Mouse (Mus musculus): ENCODE results near the gene Egf. TPM values are rescaled to one million over a fixed set of nuclear protein-coding genes. Genes with fewer than 3 reads are reported as not detected.
A peak's percentile ranks its signal among the peaks of the same experiment; 100 is the strongest.

Gene Egf
- 1 to 10 TPM; 1.3 to 3.1 TPM for total RNA-seq (2021)
- 5.4 and 12.9 TPM in 2 replicates for polyA plus RNA-seq (2012; rRNA removed)
- long read RNA-seq, full-length matches to known transcripts, result 2 of 2 reads
- long read RNA-seq, partial matches to known transcripts, result 0 of 2 reads
- long read RNA-seq, other reads (novel, unspliced or antisense), result 0 of 2 reads

DNA sequence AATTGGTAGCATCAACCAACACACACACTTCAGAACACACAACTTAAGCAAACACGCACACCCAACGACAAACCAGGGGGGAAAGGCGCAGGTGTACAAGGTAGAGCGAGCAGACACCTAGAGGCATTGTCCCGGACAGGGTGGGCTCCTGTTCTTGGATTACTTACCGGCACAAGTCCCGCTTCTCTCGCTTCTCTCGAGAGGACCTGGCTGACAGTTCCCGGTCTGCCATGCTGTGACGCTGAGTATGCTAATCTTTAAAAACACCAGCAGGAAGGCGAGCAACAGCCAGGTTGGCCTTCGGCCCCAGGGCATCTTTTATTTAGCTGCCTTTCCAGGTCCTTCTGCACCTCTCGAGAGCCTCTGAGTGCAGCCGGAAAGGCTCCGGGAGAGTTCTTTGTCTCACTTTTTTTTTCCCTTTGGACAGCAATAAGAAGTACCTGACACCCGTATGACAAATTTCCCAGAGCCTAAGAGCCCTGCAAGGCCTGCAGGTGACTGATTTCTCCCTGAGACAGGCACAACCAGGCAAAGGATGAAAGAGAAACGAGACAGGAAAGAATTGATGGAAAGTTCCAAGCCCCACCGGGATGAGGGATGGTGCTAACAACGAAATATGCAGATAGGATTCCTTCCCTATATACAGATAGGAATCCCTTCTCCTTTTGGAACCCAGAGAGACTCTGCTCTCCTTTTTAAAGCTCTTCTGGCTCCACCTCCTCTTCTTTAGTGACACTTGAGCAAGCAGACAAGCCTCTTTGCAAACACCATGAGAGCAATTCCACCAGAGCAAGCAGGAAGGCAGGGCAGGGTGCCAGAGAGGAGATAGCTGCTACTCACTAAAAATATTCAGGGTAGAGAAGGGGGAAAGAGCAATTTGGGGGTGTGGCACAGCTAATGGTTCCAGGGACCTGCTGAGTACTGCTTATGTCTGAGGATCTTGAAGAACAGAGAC is at the start of gene Egf:
Gene Egf, minus strand, starts transcription at position 667 of the 955 bp plus-strand sequence.
- Histone ChIP-seq H3K4me3 (peak within 1 kb of the TSS; percentile 7; the same call in 1 of the 2 replicates), H3K27me3 (ENCODE audit: control insufficient read depth, insufficient read depth, low read length) (no peaks in the 10 kb centered on the region), H3K36me3 (ENCODE audit: control insufficient read depth, insufficient read depth, low read length) (no peaks in the 10 kb centered on the region), H3K9ac (ENCODE audit: low read depth, low read length) (peak within 1 kb of the TSS; percentile 3), H3K79me2 (replicated peaks; ENCODE audit: control insufficient read depth, insufficient read depth, low read length) (no peaks in the 10 kb centered on the region), H3K4me1 (ENCODE audit: control insufficient read depth, insufficient read depth, low read length) (no peaks in the 10 kb centered on the region; the same call in 1 of the 2 replicates), H3K27ac (peak within 1 kb of the TSS; percentile 17; the same call in 1 of the 2 replicates)
- WGBS, result 9% methylated on average over 20 of the region's 20 CpGs
- intact Hi-C loops (cut with DNase I), result no loop called here
- DNase-seq, result peak; percentile 36 to 51
- no peak for TF ChIP-seq CTCF (IDR thresholded peaks at IDR 0.05)

DNA sequence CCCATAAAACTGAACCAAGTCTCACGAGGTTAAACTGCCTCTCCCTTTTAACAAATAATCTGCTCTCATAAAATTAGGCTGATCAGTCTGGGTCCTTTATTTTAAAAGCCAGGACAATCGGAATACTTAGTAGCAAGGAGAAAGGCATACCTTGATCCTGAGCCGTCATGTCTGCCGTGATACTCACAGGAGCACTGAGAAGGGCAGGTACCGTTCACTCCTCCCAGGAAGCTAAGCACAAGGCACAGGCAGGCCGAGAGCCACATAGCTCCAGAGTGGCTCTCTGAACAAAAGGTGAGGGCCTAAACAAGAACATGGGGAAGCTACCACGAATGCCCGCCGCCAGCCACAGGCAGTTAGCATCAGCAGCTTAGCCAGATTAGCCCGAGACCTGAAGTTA is 48.6 kb upstream of the Egf start, which contains the start of gene Lrit3:
Gene Lrit3, minus strand, starts transcription at position 266 of the 400 bp plus-strand sequence.
- TF ChIP-seq POLR2A (IDR thresholded peaks at IDR 0.05; ENCODE audit: insufficient read depth, low read depth, low read length) (no peak), CTCF (IDR thresholded peaks at IDR 0.05) (no peak), EP300 (IDR thresholded peaks at IDR 0.05; ENCODE audit: insufficient read depth, low read depth, low read length) (no peak)
- DNase-seq, result no peak
- Histone ChIP-seq H3K4me3 (no peak within 1 kb of the TSS), H3K79me2 (replicated peaks; ENCODE audit: control insufficient read depth, insufficient read depth, low read length) (no peaks in the 10 kb centered on the region), H3K27me3 (ENCODE audit: control insufficient read depth, insufficient read depth, low read length) (no peaks in the 10 kb centered on the region), H3K27ac (no peak within 1 kb of the TSS), H3K36me3 (ENCODE audit: control insufficient read depth, insufficient read depth, low read length) (no peaks in the 10 kb centered on the region), H3K4me1 (ENCODE audit: control insufficient read depth, insufficient read depth, low read length) (no peaks in the 10 kb centered on the region), H3K9ac (ENCODE audit: low read depth, low read length) (no peak within 1 kb of the TSS)
- WGBS, result 81% methylated on average over 10 of the region's 10 CpGs
- intact Hi-C loops (cut with DNase I), result no loop called here

DNA sequence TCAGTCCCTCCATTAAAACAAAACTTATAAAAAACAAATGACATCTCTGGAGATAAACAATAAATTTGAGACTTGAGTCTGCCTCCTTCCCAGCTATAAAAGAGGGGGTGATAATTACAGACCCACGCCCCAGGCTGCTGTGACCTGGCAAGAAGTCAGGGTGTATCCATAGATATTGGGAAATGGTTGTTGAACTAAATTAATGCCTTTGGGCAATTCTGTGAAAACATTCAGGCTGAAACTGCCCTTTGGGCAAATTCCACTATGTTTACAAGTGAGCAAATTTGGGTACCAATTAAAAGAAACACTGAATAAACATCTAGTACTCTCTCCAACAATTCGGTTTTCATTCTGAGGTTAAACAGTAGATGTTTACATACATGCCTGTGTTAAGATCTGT is 43.9 kb upstream of the Egf start:
- DNase-seq, result no peak
- Histone ChIP-seq H3K79me2 (replicated peaks; ENCODE audit: control insufficient read depth, insufficient read depth, low read length) (no peaks in the 10 kb centered on the region), H3K36me3 (ENCODE audit: control insufficient read depth, insufficient read depth, low read length) (no peaks in the 10 kb centered on the region), H3K4me3 (no peak overlapping the region), H3K4me1 (ENCODE audit: control insufficient read depth, insufficient read depth, low read length) (no peaks in the 10 kb centered on the region), H3K9ac (ENCODE audit: low read depth, low read length) (no peak overlapping the region), H3K27me3 (ENCODE audit: control insufficient read depth, insufficient read depth, low read length) (no peaks in the 10 kb centered on the region), H3K27ac (no peak overlapping the region)
- TF ChIP-seq EP300 (IDR thresholded peaks at IDR 0.05; ENCODE audit: insufficient read depth, low read depth, low read length), result no peak
- TF ChIP-seq CTCF (IDR thresholded peaks at IDR 0.05), result no peak
- no peak for TF ChIP-seq POLR2A (IDR thresholded peaks at IDR 0.05; ENCODE audit: insufficient read depth, low read depth, low read length)
- 81% methylated on average over 2 of the region's 2 CpGs for WGBS
- intact Hi-C loops (cut with DNase I), result no loop called here

DNA sequence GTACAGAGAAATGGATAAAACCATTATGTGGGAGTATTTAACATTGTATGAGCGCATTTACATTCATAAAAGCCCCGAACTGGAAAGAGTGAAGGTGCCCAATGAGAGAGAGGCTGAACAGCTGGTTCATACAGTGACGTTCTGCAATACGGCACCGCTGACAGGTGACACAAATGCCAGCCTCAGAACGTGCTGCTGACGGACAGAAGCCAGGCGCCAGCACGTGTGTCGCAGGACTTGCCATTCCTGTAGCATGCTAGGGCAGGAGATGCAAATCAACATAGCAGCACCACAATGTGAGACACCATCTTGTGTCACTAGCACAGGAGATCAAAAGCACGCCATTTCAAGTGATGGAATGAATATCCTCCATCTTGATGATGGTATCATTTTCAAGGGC is 43.4 kb upstream of the Egf start:
- no peak overlapping the region for H3K27ac ChIP-seq
- no peaks in the 10 kb centered on the region for H3K27me3 ChIP-seq (ENCODE audit: control insufficient read depth, insufficient read depth, low read length)
- no peak for DNase-seq
- WGBS, result 52% methylated on average over 11 of the region's 11 CpGs
- TF ChIP-seq EP300 (IDR thresholded peaks at IDR 0.05; ENCODE audit: insufficient read depth, low read depth, low read length) (no peak), POLR2A (IDR thresholded peaks at IDR 0.05; ENCODE audit: insufficient read depth, low read depth, low read length) (no peak), CTCF (IDR thresholded peaks at IDR 0.05) (no peak)
- intact Hi-C loops (cut with DNase I), result no loop called here
- H3K79me2 ChIP-seq (replicated peaks; ENCODE audit: control insufficient read depth, insufficient read depth, low read length), result no peaks in the 10 kb centered on the region
- H3K9ac ChIP-seq (ENCODE audit: low read depth, low read length), result no peak overlapping the region
- no peaks in the 10 kb centered on the region for H3K36me3 ChIP-seq (ENCODE audit: control insufficient read depth, insufficient read depth, low read length)
- no peak overlapping the region for H3K4me3 ChIP-seq
- H3K4me1 ChIP-seq (ENCODE audit: control insufficient read depth, insufficient read depth, low read length), result no peaks in the 10 kb centered on the region

DNA sequence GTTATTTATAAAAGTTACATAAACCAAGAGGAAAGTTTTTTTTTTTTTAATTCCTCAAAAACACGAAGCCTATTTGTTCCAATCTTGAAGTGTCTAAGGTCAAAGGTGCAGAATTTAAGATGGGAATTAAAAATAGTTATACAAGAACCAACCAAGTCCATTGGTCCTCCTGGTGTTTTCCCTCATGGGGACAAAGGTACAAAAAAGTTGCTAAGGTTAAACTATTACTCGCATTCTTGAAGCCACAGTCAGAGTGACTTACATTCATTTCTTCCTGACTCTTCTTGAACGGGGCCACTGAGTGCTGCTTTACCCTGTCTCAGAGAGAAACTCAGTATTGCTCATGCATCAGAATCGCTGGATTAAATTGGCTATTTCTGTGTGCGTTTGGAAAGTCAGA is 42.2 kb upstream of the Egf start:
- Histone ChIP-seq H3K36me3 (ENCODE audit: control insufficient read depth, insufficient read depth, low read length) (no peaks in the 10 kb centered on the region), H3K4me1 (ENCODE audit: control insufficient read depth, insufficient read depth, low read length) (no peaks in the 10 kb centered on the region), H3K4me3 (no peak overlapping the region), H3K79me2 (replicated peaks; ENCODE audit: control insufficient read depth, insufficient read depth, low read length) (no peaks in the 10 kb centered on the region), H3K27me3 (ENCODE audit: control insufficient read depth, insufficient read depth, low read length) (no peaks in the 10 kb centered on the region), H3K27ac (no peak overlapping the region), H3K9ac (ENCODE audit: low read depth, low read length) (no peak overlapping the region)
- intact Hi-C loops (cut with DNase I), result no loop called here
- TF ChIP-seq POLR2A (IDR thresholded peaks at IDR 0.05; ENCODE audit: insufficient read depth, low read depth, low read length) (no peak), EP300 (IDR thresholded peaks at IDR 0.05; ENCODE audit: insufficient read depth, low read depth, low read length) (no peak), CTCF (IDR thresholded peaks at IDR 0.05) (no peak)
- no peak for DNase-seq
- WGBS, result 68% methylated on average over 5 of the region's 5 CpGs

DNA sequence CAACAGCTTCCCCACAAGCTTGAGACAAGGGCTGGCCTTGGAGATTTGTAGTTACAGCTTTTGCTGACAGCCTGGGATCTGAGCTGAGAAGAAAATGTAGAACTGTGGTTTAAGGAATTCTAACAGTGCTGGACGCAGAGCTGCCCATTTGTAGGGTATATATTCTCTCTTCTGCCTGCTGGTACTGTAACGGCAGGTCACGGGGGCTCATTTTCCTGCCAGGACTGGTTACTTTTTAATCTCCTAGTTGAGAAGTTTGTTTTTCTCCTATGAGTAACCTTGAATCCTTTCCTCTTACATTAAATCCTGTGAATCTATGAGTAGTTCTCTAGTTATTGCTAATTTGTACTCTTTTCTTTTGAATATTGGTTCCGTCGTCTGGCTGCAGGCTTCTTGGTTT is 38.7 kb upstream of the Egf start:
- Histone ChIP-seq H3K36me3 (ENCODE audit: control insufficient read depth, insufficient read depth, low read length) (no peaks in the 10 kb centered on the region), H3K4me1 (ENCODE audit: control insufficient read depth, insufficient read depth, low read length) (no peaks in the 10 kb centered on the region), H3K4me3 (no peak overlapping the region), H3K27me3 (ENCODE audit: control insufficient read depth, insufficient read depth, low read length) (no peaks in the 10 kb centered on the region), H3K9ac (ENCODE audit: low read depth, low read length) (no peak overlapping the region), H3K79me2 (replicated peaks; ENCODE audit: control insufficient read depth, insufficient read depth, low read length) (no peaks in the 10 kb centered on the region), H3K27ac (no peak overlapping the region)
- WGBS, result 87% methylated on average over 5 of the region's 5 CpGs
- no peak for TF ChIP-seq CTCF (IDR thresholded peaks at IDR 0.05)
- no peak for TF ChIP-seq POLR2A (IDR thresholded peaks at IDR 0.05; ENCODE audit: insufficient read depth, low read depth, low read length)
- TF ChIP-seq EP300 (IDR thresholded peaks at IDR 0.05; ENCODE audit: insufficient read depth, low read depth, low read length), result no peak
- no peak for DNase-seq
- intact Hi-C loops (cut with DNase I), result no loop called here

Data from heart, adult 2 months (tissue).